Mouse (Mus musculus) kidney, embryonic 14.5 days (tissue): ENCODE data around the gene Ms4a6b. TPM values are rescaled to one million over a fixed set of nuclear protein-coding genes. Genes with fewer than 3 reads are reported as not detected.
"Not testable (repeated sequence)": the region's sequence is repeated elsewhere in the genome, so short reads cannot be mapped to it uniquely, and the experiment has no call there.

Experiments
- ATAC-seq: fragments of 200-750 bp; cut with Nextera tagmentation; 2 replicates; pipeline ENCODE4 v1.8.0; 2017; ENCODE audit warnings: moderate number of reproducible peaks, mild to moderate bottlenecking, moderate TSS enrichment, moderate library complexity; ENCODE audit not compliant: low FRiP score, low TSS enrichment
- H3K27ac ChIP-seq: fragments of 300-500 bp; sonication (generic); 2 replicates; pipeline ENCODE4 v1.5.1; 2014; ENCODE audit warnings: low read depth, mild to moderate bottlenecking, low read length, moderate library complexity, mixed read lengths
- H3K27me3 ChIP-seq: fragments of 300-500 bp; sonication (generic); 2 replicates; pipeline ENCODE4 v1.6.1; 2014; ENCODE audit warnings: mild to moderate bottlenecking, low read length; ENCODE audit not compliant: control insufficient read depth, insufficient read depth
- H3K36me3 ChIP-seq: fragments of 300-500 bp; sonication (generic); 2 replicates; pipeline ENCODE4 v1.6.1; 2014; ENCODE audit warnings: low read length, mixed read lengths; ENCODE audit not compliant: control insufficient read depth, insufficient read depth
- H3K4me1 ChIP-seq: fragments of 300-500 bp; sonication (generic); 2 replicates; pipeline ENCODE4 v1.6.1; 2014; ENCODE audit warnings: low read length, mixed read lengths; ENCODE audit not compliant: control insufficient read depth, insufficient read depth
- H3K4me2 ChIP-seq: fragments of 300-500 bp; sonication (generic); replicated peaks from 2 replicates; pipeline ENCODE4 v1.6.1; 2014; ENCODE audit warnings: low read depth, mild to moderate bottlenecking, low read length
- H3K4me3 ChIP-seq: fragments of 300-500 bp; sonication (generic); 2 replicates; pipeline ENCODE4 v1.5.1; 2014; ENCODE audit warnings: mild to moderate bottlenecking, low read length
- H3K9ac ChIP-seq: fragments of 300-500 bp; sonication (generic); 2 replicates; pipeline ENCODE4 v1.6.1; 2014; ENCODE audit warnings: low read depth, mild to moderate bottlenecking, low read length, moderate library complexity
- H3K9me3 ChIP-seq: fragments of 300-500 bp; sonication (generic); 2 replicates; pipeline ENCODE4 v1.6.1; 2016; ENCODE audit warnings: low read length; ENCODE audit not compliant: control insufficient read depth
- WGBS: fragments of 180-500 bp; shearing (Covaris S2); extraction: QIAGEN DNeasy Blood & Tissue Kit; methylation state at CpG from one replicate; pipeline ENCODE4 v1.1.7; 2014; 5-methylcytosine and 5-hydroxymethylcytosine counted together
- polyA plus RNA-seq: library from polyadenylated mRNA; unstranded; fragments of >200 nt; fragmentation: Nextera tagmentation; extraction: Ambion mirVana; gene quantifications from 2 replicates; pipeline ENCODE4 v1.2.1, GENCODE M21; 2014

The Ms4a6b gene
- polyA plus RNA-seq = 3.5 and 3.9 TPM in 2 replicates

DNA sequence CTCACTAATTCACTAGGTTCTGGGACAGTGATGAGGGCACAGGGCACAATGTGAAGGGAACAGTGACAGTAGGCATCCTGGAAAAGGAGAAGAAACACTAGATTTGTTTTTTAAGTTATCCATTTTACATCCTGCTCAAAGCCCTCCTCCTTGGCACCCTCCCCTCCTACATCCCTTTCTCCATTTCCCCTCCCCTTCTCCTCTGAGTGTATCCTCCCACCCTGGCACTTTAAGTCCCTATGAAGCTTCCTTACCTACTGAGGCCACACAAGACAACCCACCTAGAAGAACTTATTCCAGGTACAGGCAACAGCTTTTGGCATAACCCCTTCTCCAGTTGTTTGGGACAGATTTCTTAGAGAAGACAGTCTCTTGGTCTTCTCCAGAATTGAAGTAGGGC, at the start of gene Ms4a6b:
TSS of gene Ms4a6b (plus strand) at position 267 of the 400 bp plus-strand sequence.
- Histone ChIP-seq H3K4me1 (no peaks in the 10 kb centered on the region), H3K27me3 (no peaks in the 10 kb centered on the region), H3K27ac (no peak within 1 kb of the TSS), H3K9me3 (no peaks in the 10 kb centered on the region), H3K9ac (no peak within 1 kb of the TSS), H3K4me2 (no peak within 1 kb of the TSS), H3K36me3 (no peaks in the 10 kb centered on the region), H3K4me3 (no peak within 1 kb of the TSS)
- ATAC-seq = no peak

DNA sequence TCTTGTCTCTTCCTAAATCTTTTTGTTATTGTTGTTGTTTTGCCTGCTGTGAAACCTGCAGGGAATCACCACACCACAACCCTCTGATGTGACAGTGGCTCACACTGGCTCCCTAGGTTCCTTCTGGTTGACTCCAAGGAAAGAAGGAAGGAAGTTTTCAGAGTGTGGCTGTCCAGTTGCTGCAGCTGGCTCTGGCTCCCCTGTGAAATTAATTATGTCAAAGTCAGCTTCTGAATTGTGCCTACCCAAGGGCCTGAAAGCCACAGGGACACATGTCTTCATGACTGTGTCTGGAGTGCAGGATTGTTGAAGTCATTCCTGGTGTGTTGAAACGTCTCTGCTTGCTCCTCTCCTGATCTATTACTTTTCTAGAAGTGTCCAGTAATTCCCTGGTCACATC, 48.0 kb upstream of the Ms4a6b start:
- WGBS = 52% methylated on average over 1 of the region's 1 CpGs

DNA sequence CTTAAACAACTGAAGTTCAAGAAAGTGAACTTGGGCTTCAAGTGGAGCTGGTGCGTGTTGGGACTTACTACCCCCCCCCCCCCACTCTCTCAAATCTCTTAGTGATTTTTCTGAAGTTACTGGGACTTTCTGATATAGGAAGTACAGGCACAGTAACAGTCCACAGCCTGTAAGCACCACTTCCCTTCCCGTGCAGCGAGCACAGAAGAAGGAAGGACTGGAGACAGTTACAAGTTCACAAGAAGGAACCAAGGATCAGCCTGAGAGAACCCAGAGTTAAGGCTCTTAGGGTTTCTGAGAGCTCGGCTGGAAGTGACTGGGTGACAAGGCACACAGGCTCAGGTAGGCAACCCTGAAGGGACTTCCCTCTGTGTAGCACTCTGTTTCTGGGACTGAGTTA, 47.1 kb upstream of the Ms4a6b start, which contains the start of gene Ms4a6c:
TSS of gene Ms4a6c (plus strand) at position 152 of the 400 bp plus-strand sequence.
- not testable (repeated sequence) for H3K4me2 ChIP-seq, H3K27me3 ChIP-seq

More for the DNA sequence above, 48.0 kb upstream of the Ms4a6b start:
- H3K9ac ChIP-seq, H3K36me3 ChIP-seq, ATAC-seq, H3K4me1 ChIP-seq, H3K4me3 ChIP-seq, H3K9me3 ChIP-seq, H3K27ac ChIP-seq, H3K4me2 ChIP-seq, H3K27me3 ChIP-seq: not testable (repeated sequence)

GRCm38 (mm10) chr19:11479714-11480113, 36.6 kb upstream of the Ms4a6b start:
- Histone ChIP-seq H3K27ac (no peak overlapping the region), H3K4me2 (no peak overlapping the region), H3K27me3 (no peaks in the 10 kb centered on the region), H3K9me3 (no peaks in the 10 kb centered on the region), H3K36me3 (no peaks in the 10 kb centered on the region), H3K4me1 (no peaks in the 10 kb centered on the region), H3K4me3 (no peak overlapping the region), H3K9ac (no peak overlapping the region)
- ATAC-seq = no peak
- 92% methylated on average over 2 of the region's 2 CpGs for WGBS

More for the DNA sequence above, 47.1 kb upstream of the Ms4a6b start, which contains the start of gene Ms4a6c:
- ATAC-seq, H3K9me3 ChIP-seq, H3K4me1 ChIP-seq, H3K27ac ChIP-seq, H3K4me3 ChIP-seq, H3K9ac ChIP-seq, H3K36me3 ChIP-seq: not testable (repeated sequence)
- WGBS = 81% methylated on average over 4 of the region's 4 CpGs

- Histone ChIP-seq H3K4me1 (no peaks in the 10 kb centered on the region), H3K27ac (no peak overlapping the region), H3K4me3 (no peak overlapping the region), H3K36me3 (no peaks in the 10 kb centered on the region), H3K27me3 (no peaks in the 10 kb centered on the region), H3K9ac (no peak overlapping the region), H3K4me2 (no peak overlapping the region), H3K9me3 (no peaks in the 10 kb centered on the region)
- no peak for ATAC-seq
- WGBS = 83% methylated on average over 2 of the region's 2 CpGs
Observed at GRCm38 (mm10) chr19:11482684-11483083, 33.6 kb upstream of the Ms4a6b start.

DNA sequence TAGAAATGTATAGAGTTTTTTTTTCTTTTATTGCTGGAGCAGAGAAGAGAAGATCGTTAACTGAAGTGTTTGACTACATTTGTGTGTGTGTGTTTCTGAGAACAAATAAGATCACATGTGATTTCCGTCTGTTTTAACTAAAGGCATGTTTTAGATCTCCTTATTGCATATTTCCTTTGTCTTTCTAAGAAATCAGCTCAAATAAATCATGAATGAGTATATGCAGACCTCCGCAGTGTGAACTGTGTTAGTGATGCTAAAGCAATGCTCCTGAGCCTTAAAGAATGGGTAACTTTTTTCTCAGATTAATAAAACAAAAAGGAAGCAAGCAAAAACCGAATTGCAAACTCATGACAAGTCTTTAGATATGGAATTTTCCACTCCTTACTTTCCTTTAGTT, 32.4 kb upstream of the Ms4a6b start:
- H3K9ac ChIP-seq = no peak overlapping the region
- WGBS = 75% methylated on average over 4 of the region's 4 CpGs

GRCm38 (mm10) chr19:11484388-11484787, 31.9 kb upstream of the Ms4a6b start:
- no peaks in the 10 kb centered on the region for H3K27me3 ChIP-seq
- no peak overlapping the region for H3K4me3 ChIP-seq
- H3K4me1 ChIP-seq = no peaks in the 10 kb centered on the region
- H3K9me3 ChIP-seq = no peaks in the 10 kb centered on the region
- no peak for ATAC-seq
- WGBS = 85% methylated on average over 3 of the region's 3 CpGs
- no peak overlapping the region for H3K27ac ChIP-seq
- H3K36me3 ChIP-seq = no peaks in the 10 kb centered on the region
- no peak overlapping the region for H3K9ac ChIP-seq
- no peak overlapping the region for H3K4me2 ChIP-seq

More for the DNA sequence above, 32.4 kb upstream of the Ms4a6b start:
- no peak overlapping the region for H3K4me2 ChIP-seq
- H3K36me3 ChIP-seq = no peaks in the 10 kb centered on the region
- H3K27me3 ChIP-seq = no peaks in the 10 kb centered on the region
- H3K9me3 ChIP-seq = no peaks in the 10 kb centered on the region
- ATAC-seq = no peak
- H3K4me1 ChIP-seq = no peaks in the 10 kb centered on the region
- no peak overlapping the region for H3K4me3 ChIP-seq
- H3K27ac ChIP-seq = no peak overlapping the region

GRCm38 (mm10) chr19:11485266-11485665, 31.0 kb upstream of the Ms4a6b start:
- Histone ChIP-seq H3K4me3 (no peak overlapping the region), H3K4me2 (no peak overlapping the region)
- WGBS = 86% methylated on average over 3 of the region's 3 CpGs

GRCm38 (mm10) chr19:11485746-11486145, 30.6 kb upstream of the Ms4a6b start, which contains the start of gene Gm8369:
Gene Gm8369 (plus strand): TSS chr19:11485938.
- WGBS = 74% methylated on average over 2 of the region's 2 CpGs
- Histone ChIP-seq H3K27ac (no peak within 1 kb of the TSS), H3K4me1 (no peaks in the 10 kb centered on the region), H3K4me3 (no peak within 1 kb of the TSS), H3K9ac (no peak within 1 kb of the TSS), H3K4me2 (no peak within 1 kb of the TSS), H3K36me3 (no peaks in the 10 kb centered on the region), H3K9me3 (no peaks in the 10 kb centered on the region), H3K27me3 (no peaks in the 10 kb centered on the region)
- ATAC-seq = no peak

More at GRCm38 (mm10) chr19:11485266-11485665, 31.0 kb upstream of the Ms4a6b start:
- Histone ChIP-seq H3K4me1 (no peaks in the 10 kb centered on the region), H3K27ac (no peak overlapping the region), H3K27me3 (no peaks in the 10 kb centered on the region), H3K9me3 (no peaks in the 10 kb centered on the region), H3K9ac (no peak overlapping the region), H3K36me3 (no peaks in the 10 kb centered on the region)
- no peak for ATAC-seq
